Mouse (Mus musculus) Muller cell, postnatal 12 days (primary cell): Measurements from ENCODE around the gene Kmo.
A peak's percentile ranks its signal among the peaks of the same experiment; 100 is the strongest.

Experiments used
- DNase-seq: peaks from one replicate; pipeline ENCODE4 v3.0.0-alpha.2; 2015; ENCODE audit errors: inconsistent ontology term

Gene Kmo

DNA sequence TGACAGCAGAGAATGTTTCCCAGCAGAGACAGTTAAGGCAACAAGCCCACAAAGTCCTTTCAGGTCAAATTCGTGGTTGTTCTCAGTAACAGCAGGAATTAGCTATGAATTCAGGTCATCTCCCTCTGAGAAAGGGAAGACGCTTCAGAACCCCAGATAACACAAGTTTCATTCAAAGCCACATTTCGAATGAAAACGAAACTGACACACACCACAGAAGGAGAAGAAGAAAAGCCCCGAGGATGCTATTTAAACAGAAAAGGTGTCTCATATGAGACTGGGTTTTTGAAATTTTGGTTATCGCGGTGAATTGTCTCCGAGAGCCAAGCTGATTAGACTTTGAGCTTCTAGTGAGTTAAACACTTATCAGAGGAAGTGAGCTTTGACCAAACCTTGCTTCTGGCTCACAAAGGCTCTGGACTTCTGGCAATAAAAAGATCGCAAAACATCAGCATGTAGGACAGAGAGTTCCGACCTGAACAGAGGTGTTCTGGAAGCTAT lies 11.6 kb downstream of the Kmo start:
- DNase-seq: no peak

- DNase-seq: no peak
Measured at GRCm38 (mm10) chr1:175632470-175632869, 12.3 kb downstream of the Kmo start.

GRCm38 (mm10) chr1:175637677-175638076 lies 17.5 kb downstream of the Kmo start:
- no peak for DNase-seq

DNA sequence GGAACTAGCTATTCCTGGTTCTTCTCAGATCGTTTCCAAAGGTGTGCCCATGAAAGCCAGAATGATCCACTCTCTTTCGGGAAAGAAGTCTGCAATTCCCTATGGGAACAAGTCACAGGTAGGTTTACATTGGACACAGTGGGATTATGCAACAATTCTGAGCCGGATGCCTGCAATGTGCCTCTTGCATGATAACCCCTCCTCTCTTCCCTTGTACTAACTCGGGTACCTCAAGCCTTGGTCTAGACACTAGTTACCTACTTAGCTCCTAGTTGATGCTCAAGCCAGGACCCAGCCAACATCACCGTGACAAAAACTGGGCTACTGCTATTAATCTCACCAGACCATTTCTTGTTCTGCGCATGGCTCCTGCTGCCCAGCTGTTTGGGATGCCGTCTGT lies 18.9 kb downstream of the Kmo start:
- no peak for DNase-seq

- DNase-seq: no peak
Measured at GRCm38 (mm10) chr1:175640435-175641150, 20.4 kb downstream of the Kmo start.

GRCm38 (mm10) chr1:175643496-175644265 lies 23.5 kb downstream of the Kmo start:
- DNase-seq: no peak

GRCm38 (mm10) chr1:175646952-175647351 lies 26.8 kb downstream of the Kmo start:
- DNase-seq: no peak

GRCm38 (mm10) chr1:175648615-175649014 lies 28.4 kb downstream of the Kmo start:
- no peak for DNase-seq

GRCm38 (mm10) chr1:175659900-175660299 lies 39.7 kb downstream of the Kmo start:
- DNase-seq: no peak

DNA sequence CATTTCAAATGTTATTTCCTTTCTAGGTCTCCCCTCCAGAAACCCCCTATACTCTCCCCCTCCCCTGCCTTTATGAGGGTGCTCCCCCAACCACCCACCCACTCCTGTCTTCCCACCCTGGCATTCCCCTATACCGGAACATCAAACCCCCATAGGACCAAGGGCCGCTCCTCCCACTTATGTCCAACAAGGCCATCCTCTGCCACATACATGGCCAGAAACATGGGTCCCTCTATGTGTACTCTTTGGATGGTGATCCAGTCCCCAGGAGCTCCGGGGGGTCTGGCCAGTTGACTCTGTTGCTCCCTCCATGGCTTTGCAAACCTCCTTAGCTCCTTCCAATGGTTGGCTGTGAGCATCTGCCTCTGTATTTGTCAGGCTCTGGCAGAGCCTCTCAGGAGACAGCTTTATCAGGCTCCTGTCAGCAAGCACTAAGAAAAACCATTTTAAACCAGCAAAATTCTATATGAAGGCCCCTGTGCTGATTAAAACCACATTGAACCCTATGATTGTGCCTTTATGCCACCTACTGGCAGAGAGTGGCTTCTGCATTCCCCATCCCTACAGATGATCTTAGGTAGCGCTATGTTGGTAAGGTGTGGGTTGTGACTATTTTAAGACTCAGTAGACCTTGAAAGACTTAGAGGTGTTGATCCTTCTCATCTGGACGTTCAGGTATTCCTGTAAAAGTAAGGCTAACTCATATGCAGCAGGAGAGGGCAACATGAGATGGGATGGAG lies 48.7 kb downstream of the Kmo start:
- DNase-seq: no peak

- no peak for DNase-seq
Measured at GRCm38 (mm10) chr1:175669456-175669855, 49.3 kb downstream of the Kmo start.

DNA sequence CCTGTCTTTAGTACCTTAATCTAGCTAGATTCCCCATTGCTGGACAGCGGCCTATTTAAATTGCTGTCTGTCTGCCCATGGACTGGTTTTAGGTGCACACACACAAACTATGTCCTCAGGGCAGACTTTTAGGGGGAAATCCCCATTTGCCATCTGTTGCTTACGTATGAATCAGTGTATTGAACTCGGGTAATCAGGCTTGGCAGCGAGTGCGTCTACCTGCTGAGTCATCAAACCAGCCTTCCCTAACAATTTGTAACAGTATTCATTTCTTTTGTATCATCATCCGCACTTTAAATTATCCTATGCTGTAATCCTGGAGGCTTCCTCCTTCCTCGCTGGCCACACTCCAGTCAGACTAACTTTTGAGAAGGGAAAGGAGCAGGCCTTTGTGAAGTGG lies 49.9 kb downstream of the Kmo start:
- DNase-seq: peak; percentile 90

- DNase-seq: no peak
Measured at GRCm38 (mm10) chr1:175671626-175672025, 51.4 kb downstream of the Kmo start.

- no peak for DNase-seq
Measured at GRCm38 (mm10) chr1:175673563-175674325, 53.6 kb downstream of the Kmo start.

- DNase-seq: no peak
Measured at GRCm38 (mm10) chr1:175675116-175675515, 54.9 kb downstream of the Kmo start.

DNA sequence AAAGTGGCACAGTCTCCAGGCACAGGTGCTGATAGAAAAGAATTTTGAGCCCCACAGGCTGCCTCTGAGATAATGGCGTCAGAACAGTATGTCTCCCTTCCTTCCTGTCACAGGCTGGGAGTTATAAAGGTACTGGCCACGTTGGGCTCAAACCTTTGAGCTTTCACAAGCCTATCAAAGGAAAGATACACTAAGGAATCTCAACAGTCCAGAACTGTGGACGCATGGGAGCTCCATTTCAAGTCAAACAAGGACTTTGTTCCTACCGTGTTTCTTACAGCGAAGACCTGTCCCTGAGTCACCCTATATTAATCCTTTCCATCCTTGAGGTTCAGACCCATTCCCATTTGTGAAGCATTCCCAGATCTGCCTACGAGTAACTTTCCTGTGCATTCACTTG lies 57.3 kb downstream of the Kmo start:
- DNase-seq: no peak

GRCm38 (mm10) chr1:175680995-175681394 lies 60.8 kb downstream of the Kmo start:
- DNase-seq: no peak

DNA sequence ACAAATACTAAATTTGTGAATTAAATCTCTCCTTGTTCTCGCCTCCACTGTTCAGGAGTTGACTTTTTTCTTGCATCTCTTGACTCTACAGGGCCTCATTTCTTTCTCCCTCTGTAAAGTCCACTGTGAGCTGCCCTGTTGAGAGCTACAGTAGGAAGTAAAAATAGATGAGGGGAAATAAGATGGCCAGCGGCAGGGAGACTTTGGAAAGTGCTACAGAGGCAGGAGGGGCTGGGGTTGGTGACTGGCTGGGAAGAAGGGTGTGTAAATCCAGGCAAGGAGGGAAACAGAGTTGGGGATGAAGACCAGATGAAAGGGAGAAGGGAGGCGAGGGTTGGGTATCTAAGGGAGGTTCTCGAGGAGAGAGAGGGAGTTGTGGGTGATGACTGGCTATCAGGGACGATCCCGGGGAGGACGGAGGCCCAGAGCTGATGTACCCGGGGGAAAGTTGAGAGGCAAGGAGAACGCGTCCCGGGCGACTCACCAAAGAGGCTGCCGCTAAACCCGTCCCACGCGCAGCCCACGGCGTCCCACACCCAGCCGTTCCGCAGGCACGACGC lies 71.6 kb downstream of the Kmo start:
- no peak for DNase-seq

DNA sequence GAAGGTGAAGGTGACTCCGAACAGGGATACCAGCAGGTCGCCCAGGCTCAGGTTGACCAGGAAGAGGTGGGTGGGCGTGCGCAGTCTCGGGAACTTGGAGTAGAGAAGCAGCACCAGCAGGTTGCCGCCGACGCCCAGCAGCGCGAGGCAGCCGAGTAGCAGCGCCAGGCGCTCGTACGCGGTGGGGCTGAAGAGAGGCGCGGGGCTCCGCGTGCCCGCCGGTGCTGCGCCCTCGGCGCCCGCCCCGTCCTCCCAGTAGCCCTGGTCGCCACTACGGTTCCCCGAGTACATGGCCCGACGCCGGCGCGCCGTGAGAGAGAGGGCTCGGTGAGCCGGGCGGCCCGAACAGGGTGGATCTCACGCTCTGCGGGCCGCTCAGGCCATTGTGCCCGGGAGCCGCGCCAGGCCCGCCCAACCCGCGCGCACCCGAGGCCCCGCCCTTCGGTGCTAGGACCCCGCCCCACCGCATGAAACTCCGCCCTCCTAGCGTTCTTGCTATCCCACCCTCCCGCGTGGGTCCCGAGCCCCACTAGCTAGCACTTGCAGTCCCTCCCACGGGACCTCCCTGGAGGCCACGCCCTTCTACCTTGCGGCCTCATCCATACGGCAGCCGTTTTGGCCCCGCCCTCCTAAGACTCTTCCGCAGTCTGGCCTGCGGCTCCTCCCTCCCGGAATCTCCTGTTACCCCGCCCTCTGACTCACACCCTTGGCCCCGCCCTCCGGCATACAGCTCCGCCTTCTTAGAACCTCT lies 72.2 kb downstream of the Kmo start, which contains the start of the genes Opn3 and Chml:
TSS of gene Opn3 (minus strand) at position 531 of the 751 bp plus-strand sequence.
TSS of gene Chml (minus strand) at position 656 of the 751 bp plus-strand sequence.
- peak; percentile 100 for DNase-seq

DNA sequence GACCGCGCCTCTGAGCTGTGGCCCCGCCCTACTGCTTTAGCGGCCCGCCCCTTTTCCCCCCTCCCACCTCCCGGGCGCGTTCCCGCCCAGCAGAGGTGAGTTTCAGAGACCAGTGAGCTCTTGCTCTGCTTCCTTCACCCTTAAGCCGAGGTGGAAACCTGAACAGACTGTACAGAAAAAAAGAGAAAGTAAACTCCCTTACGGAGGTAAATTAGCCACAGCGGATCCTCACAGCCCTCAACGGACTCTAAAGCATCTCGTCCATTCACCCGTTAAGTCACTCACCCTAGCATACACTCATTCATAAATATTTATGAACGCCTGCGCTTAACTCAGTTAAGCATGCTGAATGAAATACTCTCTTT lies 72.8 kb downstream of the Kmo start:
- no peak for DNase-seq
